Mouse (Mus musculus): Measurements from ENCODE around the gene Atxn1.

Atxn1 gene

DNA sequence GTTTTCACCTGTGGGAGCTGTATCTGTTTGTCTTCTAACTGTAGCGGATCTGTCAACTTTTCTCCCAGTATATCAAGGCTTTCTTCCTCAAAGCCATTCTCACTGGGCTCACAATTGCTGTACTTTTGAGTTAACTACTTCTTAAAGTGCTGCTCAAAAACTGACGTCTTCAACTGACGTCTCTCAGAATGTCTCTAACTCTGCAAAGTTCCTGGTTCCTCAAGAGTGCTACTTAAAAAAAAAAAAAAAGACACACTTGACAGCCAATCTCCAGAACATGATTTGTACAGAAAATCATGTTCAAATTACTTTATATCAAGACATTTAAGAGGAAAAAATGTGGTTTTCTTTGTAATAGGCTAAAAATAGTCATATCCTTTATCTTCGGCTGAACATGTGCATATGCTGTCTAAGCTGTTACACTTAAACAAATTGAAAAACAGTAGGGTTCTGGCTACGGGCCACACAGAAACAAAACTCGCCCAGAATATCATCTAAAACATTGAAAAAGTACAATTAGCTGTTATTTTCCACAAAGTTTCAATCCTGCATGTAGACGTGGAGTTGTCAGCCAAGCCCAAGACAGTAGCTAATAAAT is 249.1 kb downstream of the Atxn1 start:
- DNase-seq = peak; percentile 17 to 35

DNA sequence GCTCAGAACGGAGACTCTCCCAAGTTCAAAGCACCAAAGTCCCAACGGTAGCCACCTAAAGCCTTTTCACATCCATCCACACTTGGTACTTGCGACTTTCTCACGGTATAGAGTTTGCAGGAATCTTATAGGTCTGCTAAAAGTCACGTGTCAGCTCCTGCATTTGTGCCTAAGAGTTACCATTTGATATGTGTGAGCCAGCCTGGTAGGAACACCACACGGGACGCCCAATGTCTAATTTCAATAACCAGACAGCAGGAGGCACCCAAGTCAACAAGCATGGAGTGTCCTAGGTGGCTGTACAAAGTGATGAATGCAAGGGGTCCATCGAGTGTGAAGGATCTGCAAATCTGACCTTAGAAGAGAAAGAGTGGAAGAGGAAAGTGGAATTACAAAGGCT is 254.8 kb downstream of the Atxn1 start:
- no peak for DNase-seq

DNA sequence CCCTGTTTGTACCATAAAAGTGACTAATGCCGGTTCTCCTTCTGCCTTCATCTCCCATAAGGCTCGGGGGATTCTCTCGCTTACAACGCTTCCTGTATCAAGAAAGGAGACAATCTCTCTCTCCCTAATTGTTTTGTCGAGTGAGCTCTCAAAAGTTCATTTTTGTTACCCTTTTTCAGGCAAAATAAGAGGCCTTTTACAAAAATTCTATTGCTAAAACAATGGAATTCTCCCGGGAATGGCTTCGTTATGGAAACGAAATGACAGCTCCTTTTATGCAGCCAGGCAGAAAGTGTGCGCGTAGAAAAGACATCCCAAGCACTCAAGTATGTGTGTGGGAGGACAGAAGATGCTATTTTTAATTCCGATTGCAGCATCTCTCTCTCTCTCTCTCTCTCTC is 255.4 kb downstream of the Atxn1 start:
- no peak for DNase-seq

DNA sequence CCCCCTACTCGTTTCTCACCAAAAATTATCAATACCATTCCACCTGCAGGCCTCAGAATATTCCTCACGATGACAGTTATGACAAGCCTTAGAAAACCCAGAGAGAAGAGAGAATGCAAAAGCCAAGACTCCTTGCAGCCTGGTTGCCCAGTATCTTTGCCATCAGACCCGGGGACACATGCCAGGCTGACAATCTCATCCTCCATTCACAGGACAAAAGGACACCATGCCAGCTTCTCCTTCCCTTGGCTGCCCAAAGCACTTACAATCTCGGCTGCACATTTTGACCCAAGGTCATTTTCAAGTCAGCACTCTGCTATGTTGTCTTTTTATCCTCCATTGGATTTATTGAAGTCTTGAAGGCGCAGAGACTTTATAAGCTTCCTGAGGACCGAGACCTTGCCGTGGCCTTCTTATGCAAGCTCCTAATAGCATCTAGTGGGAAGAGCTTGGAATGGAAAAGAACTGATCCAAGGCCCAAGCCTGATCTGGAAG is 263.5 kb downstream of the Atxn1 start:
- DNase-seq = peak; percentile 38 to 40

DNA sequence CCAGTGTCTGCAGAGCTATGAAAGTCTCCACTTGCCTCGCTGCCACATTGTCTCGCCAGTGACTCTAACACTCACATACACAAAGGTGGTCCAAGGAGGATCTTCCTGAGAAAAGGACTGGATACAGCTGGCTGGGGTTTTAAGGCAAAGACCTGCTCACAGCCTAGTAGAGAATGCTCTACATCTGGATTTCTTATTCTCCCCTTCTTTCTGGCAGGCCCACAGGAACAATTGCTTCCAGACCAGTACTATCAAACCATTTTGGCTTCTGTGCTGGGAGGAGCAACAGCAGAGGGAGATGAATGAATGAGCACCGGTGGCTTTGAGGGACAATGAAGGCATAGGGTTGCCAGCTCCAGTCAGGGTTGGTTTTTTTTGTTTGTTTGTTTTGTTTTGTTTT is 265.8 kb downstream of the Atxn1 start:
- no peak for DNase-seq

DNA sequence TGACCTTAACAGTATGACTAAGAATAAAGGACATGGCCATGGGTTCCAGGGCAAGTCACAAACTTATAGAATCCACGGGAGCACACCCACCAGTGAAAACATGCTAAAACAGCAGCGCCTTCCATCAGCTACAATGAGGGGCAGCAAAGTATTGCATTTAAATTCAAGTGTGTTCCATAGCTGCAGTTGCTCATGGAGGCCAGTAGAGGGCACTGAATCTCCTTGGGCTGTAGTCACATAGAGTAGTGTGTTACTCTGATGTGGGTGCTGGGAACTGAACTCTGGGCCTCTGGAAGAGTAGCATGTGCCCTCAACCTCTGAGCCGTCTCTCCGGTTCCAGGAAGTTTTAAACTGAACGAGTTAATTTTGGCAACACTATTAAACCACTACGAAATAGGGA is 268.8 kb downstream of the Atxn1 start:
- DNase-seq = no peak

DNA sequence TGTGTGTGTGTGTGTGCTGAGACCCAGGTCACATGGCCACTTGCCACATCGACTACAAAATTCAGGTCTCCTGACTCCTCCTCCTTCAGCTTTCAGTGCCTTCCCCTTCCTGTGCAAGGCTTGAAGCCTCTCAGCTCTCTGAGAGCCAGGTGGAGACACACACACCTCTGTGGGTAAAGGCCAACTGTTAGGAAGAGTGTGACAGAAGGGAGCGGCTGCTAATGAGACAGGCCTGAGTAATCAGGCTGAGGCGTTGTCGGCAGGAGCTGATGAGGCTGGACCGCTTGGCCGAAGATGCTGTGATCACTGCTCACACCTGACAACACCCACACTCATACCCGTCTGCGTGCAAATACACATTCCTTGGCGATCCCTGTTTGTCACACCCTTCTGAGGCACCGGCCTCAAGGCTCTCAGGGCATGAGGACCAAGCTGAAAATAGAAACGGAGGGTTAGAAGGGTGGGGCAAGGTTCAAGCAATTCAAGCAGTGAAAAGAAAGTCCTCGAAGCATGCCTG is 269.8 kb downstream of the Atxn1 start:
- DNase-seq = peak; percentile 20 to 24

DNA sequence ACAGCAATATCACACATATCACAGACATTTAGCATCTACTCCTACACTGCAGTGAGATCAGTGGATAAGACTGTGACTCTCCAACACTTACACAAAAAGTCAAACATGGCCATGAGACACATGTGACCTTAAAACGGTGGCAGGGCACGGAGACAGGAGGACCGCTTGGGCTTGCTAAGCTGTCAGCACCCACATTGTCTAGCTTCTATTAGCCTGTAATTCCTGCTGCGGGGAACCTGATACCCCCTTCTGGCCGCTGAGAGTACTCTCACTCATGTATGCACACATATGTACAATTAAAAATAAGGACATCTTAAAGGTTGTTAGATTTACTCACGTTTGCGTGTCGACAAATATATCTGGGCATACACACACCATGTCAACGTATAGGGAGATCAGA is 270.9 kb downstream of the Atxn1 start:
- DNase-seq = no peak

DNA sequence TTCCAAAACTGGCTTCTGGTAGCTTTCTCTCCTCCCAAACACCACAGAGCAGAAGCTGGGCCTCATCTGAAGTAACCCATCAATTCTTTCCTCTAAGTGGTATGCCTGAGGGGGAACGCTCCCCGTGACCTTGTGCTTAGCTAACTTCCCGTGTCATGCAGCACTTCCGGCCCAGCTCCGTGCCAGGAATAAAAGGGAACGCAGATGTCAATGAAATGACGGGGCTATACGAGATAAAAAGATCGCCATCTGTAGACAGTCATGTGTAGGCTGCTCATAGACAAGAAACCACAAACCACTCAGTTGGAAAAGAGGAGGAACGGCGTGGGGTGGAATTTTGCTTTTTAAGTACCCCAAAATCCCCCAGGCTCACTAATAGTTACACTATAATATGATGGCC is 271.3 kb downstream of the Atxn1 start:
- DNase-seq = no peak

DNA sequence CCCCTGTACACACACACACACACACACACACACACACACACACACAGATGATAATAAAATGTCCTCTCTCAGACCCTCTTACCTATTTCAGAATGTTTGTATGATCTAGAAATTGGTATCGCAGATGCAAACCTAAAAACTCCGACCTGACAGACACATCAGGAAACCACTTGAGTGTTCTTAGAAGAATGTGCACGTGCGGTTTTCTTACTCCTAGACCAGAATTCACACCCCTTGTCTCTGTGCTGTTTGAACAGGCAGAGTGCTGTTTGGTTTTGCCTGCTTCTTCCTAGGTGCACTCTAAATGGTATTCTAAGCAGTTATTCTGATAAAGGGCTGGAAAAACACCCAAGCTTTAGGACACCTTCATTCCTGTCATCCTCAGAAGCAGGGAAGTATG is 271.7 kb downstream of the Atxn1 start:
- no peak for DNase-seq

DNA sequence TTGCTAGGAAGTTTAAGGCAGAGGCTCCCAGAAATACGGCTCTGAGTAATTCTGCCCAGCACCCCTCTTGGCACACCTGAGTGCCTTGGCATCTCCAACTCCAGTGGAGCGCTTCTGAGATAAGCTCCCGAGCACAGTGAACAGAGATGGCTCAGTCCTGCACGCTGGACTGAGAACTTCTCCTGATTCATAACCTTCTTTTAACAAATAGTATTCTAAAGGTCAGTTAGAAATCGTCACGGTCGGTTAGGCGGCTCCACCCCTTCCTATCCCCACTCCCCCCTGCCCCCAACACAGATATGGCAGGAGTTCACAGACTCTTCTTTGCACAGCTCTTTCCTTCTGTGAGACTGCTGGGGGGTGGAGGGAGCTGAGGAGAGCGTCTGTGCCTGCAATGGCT is 272.4 kb downstream of the Atxn1 start:
- DNase-seq = peak in 1 of 2 experiments; percentile 36

DNA sequence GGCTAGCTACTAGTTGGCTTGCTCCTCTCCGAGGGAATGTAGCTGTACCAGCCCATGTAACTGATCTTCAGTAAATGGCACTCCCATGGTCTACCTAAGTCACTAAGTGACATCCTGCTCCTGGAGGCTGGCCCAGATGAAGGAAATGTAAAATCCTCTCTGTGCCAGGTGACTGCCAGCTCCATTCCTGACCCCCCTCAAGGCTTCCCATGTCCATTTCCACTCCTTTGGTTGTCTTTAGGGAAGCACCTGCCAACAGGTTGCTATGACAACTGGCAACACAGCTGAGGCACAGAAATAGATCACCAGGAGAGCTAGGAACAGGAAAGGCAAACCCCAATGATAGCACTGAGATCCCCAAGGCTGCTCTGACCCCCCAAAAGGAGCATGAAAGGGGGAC is 274.4 kb downstream of the Atxn1 start:
- peak; percentile 50 to 61 for DNase-seq

DNA sequence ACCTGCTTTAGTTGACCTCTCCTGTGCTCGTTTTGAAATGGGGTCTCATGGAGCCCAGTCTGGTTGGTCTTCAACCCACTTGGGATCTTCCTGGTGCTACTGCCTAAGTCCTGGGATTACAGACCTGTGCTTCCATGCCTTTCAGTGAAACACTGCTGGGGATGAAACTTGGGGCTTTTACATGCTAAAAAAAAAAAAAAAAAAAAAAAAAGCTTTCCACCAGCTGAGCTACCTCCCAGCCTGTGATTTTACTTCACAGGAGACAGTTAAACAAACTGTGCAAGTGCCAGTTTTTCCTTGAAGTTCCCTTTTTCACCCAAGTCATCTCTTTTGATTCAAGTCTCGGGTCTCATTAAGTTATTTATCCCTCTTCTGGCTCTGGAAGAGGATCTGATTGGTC is 275.9 kb downstream of the Atxn1 start:
- DNase-seq = no peak

DNA sequence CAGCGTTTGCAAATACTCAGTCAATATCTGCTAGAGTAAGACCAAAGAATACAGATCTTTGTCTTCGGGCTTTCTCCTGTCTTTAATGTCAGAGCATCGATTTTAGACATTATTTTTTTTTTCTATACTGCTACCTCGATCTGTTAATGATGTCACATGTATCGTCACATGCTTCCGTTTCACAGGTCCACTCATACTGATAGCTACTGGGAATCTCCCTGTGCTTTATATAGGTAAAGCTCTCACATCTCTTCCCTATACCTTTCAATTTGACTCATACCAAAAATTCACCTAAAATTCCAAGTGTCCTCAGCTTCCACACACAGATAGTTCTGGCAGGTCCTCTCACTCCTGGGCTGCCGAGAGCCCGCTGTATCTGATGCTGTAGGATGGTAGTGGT is 277.2 kb downstream of the Atxn1 start:
- DNase-seq = no peak

DNA sequence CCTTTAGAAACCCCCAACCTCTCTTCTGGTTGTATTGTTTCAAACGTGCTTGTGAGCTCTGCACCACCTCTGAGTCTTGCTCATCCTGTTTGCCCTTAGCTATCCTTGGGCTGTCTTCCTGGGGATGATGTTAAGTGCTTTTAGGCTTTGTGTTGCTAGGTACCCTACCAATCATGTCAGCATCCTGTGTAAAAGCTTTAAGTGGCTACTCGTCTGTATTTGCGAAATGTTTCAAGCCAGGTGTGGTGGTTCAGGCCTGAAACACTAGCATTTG is 278.6 kb downstream of the Atxn1 start:
- no peak for DNase-seq

DNA sequence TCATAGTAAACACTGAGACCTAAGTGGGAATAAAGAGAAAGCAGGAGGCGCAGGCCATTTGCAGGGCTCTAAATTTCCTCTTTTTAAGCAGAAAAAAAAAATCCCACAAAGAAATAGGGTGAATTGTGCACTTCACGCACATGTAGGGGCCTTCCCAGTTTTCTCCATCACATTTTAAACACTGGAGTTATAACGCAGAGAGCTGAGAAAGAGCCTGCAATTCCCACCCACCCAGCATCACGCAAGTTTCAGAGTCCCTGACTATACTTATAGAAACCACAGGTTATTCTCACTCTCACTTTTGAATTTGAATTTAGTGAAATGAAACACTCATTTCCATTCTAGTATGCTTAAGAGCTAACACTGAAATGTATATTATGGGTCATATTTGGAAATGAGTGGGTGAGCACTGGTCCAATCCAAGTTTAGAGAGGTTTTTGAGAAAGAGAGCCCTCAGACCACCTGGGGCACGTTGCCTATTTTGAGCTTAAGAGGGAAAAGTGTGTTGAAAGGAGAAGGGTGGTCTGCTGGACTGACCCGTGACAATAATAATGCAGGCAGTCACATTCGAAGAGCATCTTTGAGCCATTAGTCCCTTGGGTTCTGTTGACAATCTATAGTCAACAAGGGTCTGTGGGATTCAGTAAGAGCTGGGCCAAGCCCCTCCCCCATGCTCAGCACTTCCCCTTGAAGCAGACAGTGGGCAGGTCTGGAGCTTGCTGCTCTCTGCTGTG is 279.1 kb downstream of the Atxn1 start:
- DNase-seq = no peak

DNA sequence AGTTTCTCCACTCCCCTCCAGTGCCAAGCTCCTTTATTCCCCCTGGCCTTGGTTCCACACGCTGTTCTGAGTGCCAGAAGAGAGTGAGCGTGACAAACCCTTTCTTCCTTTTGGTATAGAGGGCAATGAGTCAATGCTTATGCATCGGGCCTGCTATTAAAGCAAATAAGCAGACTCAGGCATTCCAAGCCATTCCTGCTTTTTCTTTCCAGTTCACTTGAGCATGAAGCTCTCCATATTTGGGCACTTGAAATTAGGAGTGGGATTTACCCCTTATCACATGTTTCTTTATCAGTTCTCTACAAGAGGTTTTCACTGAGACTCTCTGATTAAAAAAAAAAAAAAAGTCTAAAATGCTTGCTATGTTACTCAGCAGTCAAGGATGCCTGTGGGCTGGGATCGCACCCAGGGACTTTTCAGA is 279.9 kb downstream of the Atxn1 start:
- no peak for DNase-seq

DNA sequence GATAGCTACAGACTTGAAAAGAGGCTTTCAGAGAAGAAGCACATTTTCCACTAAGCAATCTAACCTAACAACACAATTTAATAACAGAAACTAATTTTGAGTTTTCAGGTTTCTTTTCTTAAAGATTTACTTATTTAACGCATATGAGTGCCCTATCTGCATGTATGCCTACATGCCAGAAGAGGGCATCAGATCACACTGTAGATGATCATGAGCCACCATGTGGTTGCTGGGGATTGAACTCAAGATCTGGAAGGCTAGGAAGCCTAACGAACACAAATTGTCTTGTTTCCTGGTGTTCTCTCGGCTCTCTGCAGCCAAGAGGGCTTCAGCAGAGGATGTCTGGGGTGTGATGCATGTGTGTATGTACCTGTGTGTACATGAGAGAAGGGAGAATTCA is 280.8 kb downstream of the Atxn1 start:
- peak in 1 of 2 experiments; percentile 18 for DNase-seq

DNA sequence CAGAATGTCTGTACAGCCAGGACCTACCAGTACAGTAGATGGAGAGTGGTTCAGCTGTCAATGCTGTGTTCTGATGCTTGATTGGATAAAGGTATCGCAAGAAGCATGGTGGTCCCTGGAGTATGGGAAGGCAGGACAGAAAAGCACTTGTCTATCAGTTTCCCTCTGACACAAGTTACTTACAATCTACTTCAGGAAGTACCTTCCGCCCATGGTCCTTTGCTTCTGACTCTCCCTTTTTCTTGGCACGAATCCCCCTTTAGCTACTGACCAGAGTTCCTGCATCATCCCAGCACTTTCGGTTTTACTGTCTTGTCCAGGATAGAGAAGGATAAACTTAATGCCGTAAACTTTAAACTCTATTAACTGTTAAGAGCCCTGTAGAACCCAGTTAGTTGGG is 283.6 kb downstream of the Atxn1 start:
- DNase-seq = no peak

DNA sequence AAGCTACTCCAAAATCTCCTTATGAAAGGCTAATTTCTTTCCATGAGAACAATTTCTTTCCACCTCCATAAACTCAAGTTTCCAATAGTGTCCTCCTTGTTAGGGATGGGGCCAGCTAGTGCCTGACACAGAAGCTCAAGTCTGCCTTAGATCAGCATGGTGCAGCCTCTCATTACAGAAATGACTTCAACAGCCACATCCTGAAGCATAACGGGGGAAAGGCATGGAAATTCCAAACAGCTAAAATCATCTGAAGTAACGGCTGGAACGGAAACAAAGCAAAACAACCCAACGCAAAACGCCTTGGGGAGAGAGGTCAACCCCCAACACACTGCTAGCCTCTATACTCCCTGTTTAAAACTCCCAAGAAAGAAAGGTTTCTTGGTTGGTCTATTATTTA is 284.2 kb downstream of the Atxn1 start:
- no peak for DNase-seq

DNA sequence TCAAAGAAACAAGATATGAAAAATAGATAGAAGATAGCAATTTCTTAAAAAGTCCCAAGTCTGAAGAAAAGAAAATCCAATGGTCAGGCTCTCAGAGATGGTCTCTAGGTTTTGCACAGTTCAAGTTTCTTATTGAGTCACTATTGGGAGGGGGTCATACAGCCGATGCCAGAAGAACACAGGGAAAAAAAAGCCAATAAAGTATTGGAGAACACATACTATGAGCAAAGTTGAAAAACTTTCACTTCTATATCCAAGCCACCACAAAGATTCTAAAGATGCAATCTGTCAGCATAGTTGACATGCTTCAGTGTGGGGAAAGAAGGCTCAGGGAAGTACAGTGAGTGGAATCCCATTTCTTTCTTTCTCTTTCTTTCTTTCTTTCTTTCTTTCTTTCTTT is 285.7 kb downstream of the Atxn1 start:
- no peak for DNase-seq

DNA sequence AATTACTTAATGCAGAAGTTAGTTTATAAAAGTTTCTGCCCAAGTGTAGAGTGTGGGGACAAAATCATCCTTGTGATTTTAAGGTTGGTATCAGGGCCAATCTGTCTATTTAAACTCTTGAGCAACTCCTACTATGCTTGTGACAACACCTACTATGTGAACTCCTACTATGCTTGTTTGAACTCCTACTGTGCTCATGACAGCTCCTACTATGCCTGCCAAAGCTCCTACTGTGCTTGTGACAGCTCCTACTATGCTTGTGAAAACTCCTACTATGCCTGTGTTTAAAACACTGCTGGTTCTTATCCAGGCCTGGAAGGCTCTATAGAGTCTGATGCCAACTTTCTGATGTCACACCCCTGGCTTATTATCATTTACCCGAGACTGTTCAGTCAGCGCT is 292.2 kb downstream of the Atxn1 start:
- DNase-seq = no peak

DNA sequence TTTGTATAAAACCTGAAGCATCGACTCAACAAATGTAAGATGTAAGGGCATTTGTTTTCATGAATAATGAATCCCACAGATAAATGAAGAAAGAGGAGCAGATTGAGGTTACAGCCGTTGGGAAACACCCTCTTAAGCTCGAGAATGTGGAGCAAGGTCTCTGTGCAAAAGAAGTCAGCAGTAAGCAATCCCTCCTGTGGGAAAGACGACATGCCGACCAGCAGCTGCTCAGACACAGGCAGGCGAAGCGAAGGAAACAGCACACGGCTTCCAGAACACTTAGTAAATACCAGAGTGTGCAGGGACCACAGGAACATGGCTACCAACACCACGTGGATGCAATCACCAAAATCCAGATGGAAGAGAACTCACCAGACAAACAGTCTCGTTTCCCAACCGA is 294.8 kb downstream of the Atxn1 start:
- DNase-seq = no peak

DNA sequence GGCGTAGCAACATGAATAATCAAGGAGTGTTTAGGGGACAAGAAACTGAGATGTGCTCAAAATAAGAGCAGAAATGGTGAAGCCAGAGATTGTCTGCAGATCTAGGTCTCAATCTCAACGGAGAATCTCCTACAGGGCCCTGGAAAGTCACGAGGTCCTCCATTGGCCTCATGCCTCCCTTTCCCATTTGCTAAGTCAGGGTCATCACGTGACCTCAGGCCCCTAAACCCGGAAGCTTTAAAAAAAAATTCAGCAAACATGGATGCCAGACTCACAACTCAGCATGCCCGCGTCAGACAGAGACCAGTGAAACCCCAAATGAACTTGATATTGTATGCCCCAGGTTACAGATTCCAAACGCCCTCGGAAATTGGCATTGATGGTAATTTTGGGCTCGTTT is 302.0 kb downstream of the Atxn1 start:
- no peak for DNase-seq

DNA sequence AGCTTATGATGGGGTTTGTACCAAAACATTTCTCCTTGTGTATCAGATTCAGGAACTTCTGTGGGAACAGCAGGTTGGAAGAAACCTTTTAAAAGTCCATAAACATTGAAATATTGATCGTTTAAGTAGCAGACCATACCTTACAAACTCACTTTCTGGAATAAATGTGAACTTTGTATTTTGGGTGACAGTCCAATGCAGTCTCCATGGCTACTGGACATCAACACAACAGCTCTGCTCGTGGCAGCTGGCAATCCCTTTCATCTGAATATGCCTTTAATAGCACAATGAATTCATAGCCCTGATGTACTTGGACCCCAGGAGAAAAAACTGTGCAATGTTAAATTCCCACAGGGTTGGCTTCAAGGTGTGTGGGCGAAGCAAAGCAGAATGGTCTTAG is 302.6 kb downstream of the Atxn1 start:
- no peak for DNase-seq

All from cerebellum, postnatal 14 days (tissue).